Mouse (Mus musculus) embryonic facial prominence, embryonic 11.5 days (tissue): ENCODE measurements around the gene Ano4. TPM values are rescaled to one million over a fixed set of nuclear protein-coding genes. Genes with fewer than 3 reads are reported as not detected.

Experiments used
- ATAC-seq: fragments of 200-750 bp; cut with Nextera tagmentation; replicated peaks from 2 replicates; pipeline ENCODE4 v1.8.0; 2017; ENCODE audit warnings: low read depth; ENCODE audit not compliant: insufficient number of reproducible peaks, low FRiP score, low TSS enrichment
- DNase-seq: peaks from one replicate; pipeline ENCODE4 v3.0.0-alpha.2; 2015; ENCODE audit warnings: low spot score
- H3K27ac ChIP-seq: fragments of 300-500 bp; sonication (generic); replicated peaks from 2 replicates; pipeline ENCODE4 v1.5.1; 2014; ENCODE audit warnings: mild to moderate bottlenecking, low read depth, low read length, control low read depth
- H3K27me3 ChIP-seq: fragments of 300-500 bp; sonication (generic); 2 replicates; pipeline ENCODE4 v1.6.1; 2014; ENCODE audit warnings: mild to moderate bottlenecking, low read length, moderate library complexity, mixed read lengths; ENCODE audit not compliant: control insufficient read depth, insufficient read depth
- H3K36me3 ChIP-seq: fragments of 300-500 bp; sonication (generic); replicated peaks from 2 replicates; pipeline ENCODE4 v1.6.1; 2014; ENCODE audit warnings: low read depth, mild to moderate bottlenecking, low read length, moderate library complexity, mixed read lengths; ENCODE audit not compliant: control insufficient read depth, insufficient read depth
- H3K4me1 ChIP-seq: fragments of 300-500 bp; sonication (generic); 2 replicates; pipeline ENCODE4 v1.6.1; 2014; ENCODE audit warnings: low read length, mixed read lengths; ENCODE audit not compliant: control insufficient read depth, insufficient read depth
- H3K4me2 ChIP-seq: fragments of 300-500 bp; sonication (generic); 2 replicates; pipeline ENCODE4 v1.6.1; 2014; ENCODE audit warnings: low read depth, mild to moderate bottlenecking, control low read depth, low read length, moderate library complexity
- H3K4me3 ChIP-seq: fragments of 300-500 bp; sonication (generic); 2 replicates; pipeline ENCODE4 v1.5.1; 2014; ENCODE audit warnings: low read depth, low read length, control low read depth
- H3K9ac ChIP-seq: fragments of 300-500 bp; sonication (generic); replicated peaks from 2 replicates; pipeline ENCODE4 v1.6.1; 2014; ENCODE audit warnings: mild to moderate bottlenecking, control low read depth, low read length
- H3K9me3 ChIP-seq: fragments of 300-500 bp; sonication (generic); replicated peaks from 2 replicates; pipeline ENCODE4 v1.6.1; 2016; ENCODE audit warnings: mild to moderate bottlenecking, low read length, inconsistent platforms, mixed read lengths; ENCODE audit not compliant: control insufficient read depth
- WGBS: fragments of 180-500 bp; shearing (Covaris S2); extraction: QIAGEN DNeasy Blood & Tissue Kit; methylation state at CpG from one replicate; pipeline ENCODE4 v1.1.7; 2014; 5-methylcytosine and 5-hydroxymethylcytosine counted together
- polyA plus RNA-seq: library from polyadenylated mRNA; unstranded; fragments of >200 nt; fragmentation: Nextera tagmentation; extraction: Ambion mirVana; gene quantifications from 2 replicates; pipeline ENCODE4 v1.2.1, GENCODE M21; 2014

Ano4 gene
- polyA plus RNA-seq, 1 experiment from 2014 or later = 1.4 TPM

GRCm38 (mm10) chr10:89252636-89253035 is 91.9 kb downstream of the Ano4 start:
- H3K36me3 ChIP-seq = no peaks in the 10 kb centered on the region
- DNase-seq (no peak), ATAC-seq (no peak)
- no peak overlapping the region for H3K9ac ChIP-seq
- no peaks in the 10 kb centered on the region for H3K9me3 ChIP-seq
- no peak overlapping the region for H3K4me2 ChIP-seq
- H3K4me1 ChIP-seq = peaks cover under 1% of the 10 kb centered on the region; the same call in 1 of the 2 replicates
- 78% methylated on average over 5 of the region's 5 CpGs for WGBS
- H3K27me3 ChIP-seq = no peaks in the 10 kb centered on the region
- H3K4me3 ChIP-seq = no peak overlapping the region
- no peak overlapping the region for H3K27ac ChIP-seq

GRCm38 (mm10) chr10:89243808-89244207 is 100.8 kb downstream of the Ano4 start:
- DNase-seq (no peak), ATAC-seq (no peak)
- Histone ChIP-seq H3K9ac (no peak overlapping the region), H3K27me3 (no peaks in the 10 kb centered on the region), H3K9me3 (no peaks in the 10 kb centered on the region), H3K4me2 (no peak overlapping the region), H3K36me3 (no peaks in the 10 kb centered on the region), H3K27ac (no peak overlapping the region), H3K4me3 (no peak overlapping the region), H3K4me1 (no peaks in the 10 kb centered on the region)
- WGBS = 87% methylated on average over 1 of the region's 1 CpGs

- Histone ChIP-seq H3K9me3 (no peaks in the 10 kb centered on the region), H3K9ac (no peak overlapping the region), H3K4me3 (no peak overlapping the region), H3K36me3 (no peaks in the 10 kb centered on the region), H3K4me2 (no peak overlapping the region), H3K4me1 (no peaks in the 10 kb centered on the region), H3K27ac (no peak overlapping the region), H3K27me3 (no peaks in the 10 kb centered on the region)
- WGBS = 37% methylated on average over 7 of the region's 7 CpGs
- peak; percentile 88 for DNase-seq
- no peak for ATAC-seq
Observed at GRCm38 (mm10) chr10:89224524-89224923, 120.0 kb downstream of the Ano4 start.

DNA sequence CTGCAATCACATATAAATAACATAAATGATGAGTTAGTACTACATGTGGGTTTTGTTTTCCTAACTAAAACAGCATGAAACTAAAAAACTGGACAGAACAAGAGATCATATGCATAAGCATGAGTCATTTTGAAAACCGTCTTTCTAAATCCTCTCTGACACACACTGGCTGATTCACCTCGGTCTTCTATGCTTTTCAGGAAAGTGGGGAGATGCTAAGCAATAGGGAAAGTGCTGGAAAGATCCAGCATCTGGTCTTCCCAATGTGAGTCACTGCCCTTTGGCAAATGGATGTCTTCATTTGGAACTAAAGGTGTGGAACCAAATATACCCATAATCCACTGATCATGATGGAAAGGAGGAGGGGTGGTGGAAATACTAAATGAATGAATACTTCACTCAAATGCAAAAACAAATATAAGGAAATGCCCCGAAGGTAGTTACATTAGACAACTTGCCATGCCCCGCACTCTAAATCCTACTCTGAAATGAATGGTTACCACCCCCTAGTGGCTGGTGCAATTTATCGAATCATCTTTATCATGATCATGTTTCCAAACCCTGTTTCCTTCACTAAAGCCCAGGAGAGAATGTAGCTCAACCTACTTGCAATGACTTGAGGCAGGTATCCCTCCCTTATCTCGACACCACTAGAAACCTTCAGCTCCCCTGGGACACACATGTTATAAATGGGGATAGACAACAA is 122.1 kb downstream of the Ano4 start:
- no peak for ATAC-seq
- Histone ChIP-seq H3K36me3 (no peaks in the 10 kb centered on the region), H3K9ac (no peak overlapping the region), H3K4me3 (no peak overlapping the region), H3K4me1 (no peaks in the 10 kb centered on the region), H3K4me2 (no peak overlapping the region), H3K27me3 (no peaks in the 10 kb centered on the region), H3K27ac (no peak overlapping the region), H3K9me3 (no peaks in the 10 kb centered on the region)
- no peak for DNase-seq
- WGBS = 72% methylated on average over 6 of the region's 6 CpGs

DNA sequence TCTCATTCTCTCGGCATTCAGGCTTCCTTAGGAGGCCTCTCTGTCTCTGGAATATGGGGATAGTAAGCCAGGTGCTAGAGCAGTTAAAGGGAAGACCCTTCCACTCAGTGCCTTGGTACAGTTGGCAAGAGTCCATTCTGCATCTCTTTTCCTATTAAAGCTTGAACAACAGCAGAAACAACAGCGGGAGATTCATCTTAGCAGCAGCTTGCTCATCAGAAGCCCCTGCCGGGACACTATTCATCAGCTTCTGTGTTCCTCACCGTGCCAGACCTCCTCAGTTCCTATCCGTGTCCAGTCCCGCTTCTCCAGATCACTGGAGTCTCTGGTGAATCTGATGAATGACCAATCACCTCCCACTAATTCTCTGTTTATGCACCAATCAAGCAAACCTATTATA is 128.5 kb downstream of the Ano4 start:
- no peak for ATAC-seq
- 80% methylated on average over 6 of the region's 6 CpGs for WGBS
- no peak overlapping the region for H3K4me2 ChIP-seq
- no peaks in the 10 kb centered on the region for H3K27me3 ChIP-seq
- H3K4me3 ChIP-seq = no peak overlapping the region
- H3K4me1 ChIP-seq = no peaks in the 10 kb centered on the region
- no peaks in the 10 kb centered on the region for H3K9me3 ChIP-seq
- no peak overlapping the region for H3K9ac ChIP-seq
- DNase-seq = no peak
- no peaks in the 10 kb centered on the region for H3K36me3 ChIP-seq
- H3K27ac ChIP-seq = no peak overlapping the region

DNA sequence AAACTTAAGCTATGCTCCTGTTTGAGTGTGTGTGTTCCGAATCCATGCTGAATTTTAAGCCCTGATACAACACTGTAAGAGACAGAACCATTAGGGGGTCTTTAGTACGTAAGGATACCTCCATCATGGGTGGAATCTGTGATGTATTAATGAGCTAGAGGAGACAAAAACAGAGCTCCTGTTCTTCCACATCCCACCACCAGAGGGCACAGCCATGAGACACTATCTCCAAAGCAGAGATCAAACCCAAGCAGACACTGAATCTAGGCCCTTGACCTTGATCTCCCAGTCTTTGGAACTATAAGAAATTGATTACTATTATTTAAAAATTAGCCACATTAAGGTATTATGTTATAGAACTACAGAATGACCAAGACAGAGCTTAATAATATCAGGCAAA is 138.7 kb downstream of the Ano4 start:
- H3K4me3 ChIP-seq = no peak overlapping the region
- ATAC-seq = no peak
- H3K9ac ChIP-seq = no peak overlapping the region
- no peaks in the 10 kb centered on the region for H3K36me3 ChIP-seq
- peak; percentile 58 for DNase-seq
- no peak overlapping the region for H3K4me2 ChIP-seq
- H3K9me3 ChIP-seq = no peaks in the 10 kb centered on the region
- WGBS = 44% methylated on average over 2 of the region's 2 CpGs
- H3K27me3 ChIP-seq = no peaks in the 10 kb centered on the region
- no peak overlapping the region for H3K27ac ChIP-seq
- H3K4me1 ChIP-seq = no peaks in the 10 kb centered on the region

GRCm38 (mm10) chr10:89196444-89196843 is 148.1 kb downstream of the Ano4 start:
- no peak overlapping the region for H3K4me3 ChIP-seq
- no peaks in the 10 kb centered on the region for H3K4me1 ChIP-seq
- H3K4me2 ChIP-seq = no peak overlapping the region
- no peak for ATAC-seq
- no peak overlapping the region for H3K27ac ChIP-seq
- 92% methylated on average over 10 of the region's 10 CpGs for WGBS
- H3K9me3 ChIP-seq = no peaks in the 10 kb centered on the region
- H3K27me3 ChIP-seq = no peaks in the 10 kb centered on the region
- H3K36me3 ChIP-seq = no peaks in the 10 kb centered on the region
- no peak overlapping the region for H3K9ac ChIP-seq
- DNase-seq = no peak

GRCm38 (mm10) chr10:89195068-89195467 is 149.5 kb downstream of the Ano4 start:
- no peak overlapping the region for H3K27ac ChIP-seq
- no peaks in the 10 kb centered on the region for H3K9me3 ChIP-seq
- ATAC-seq = no peak

More at GRCm38 (mm10) chr10:89195068-89195467, 149.5 kb downstream of the Ano4 start:
- H3K27me3 ChIP-seq = no peaks in the 10 kb centered on the region
- no peaks in the 10 kb centered on the region for H3K36me3 ChIP-seq
- DNase-seq = no peak
- no peak overlapping the region for H3K4me2 ChIP-seq
- no peaks in the 10 kb centered on the region for H3K4me1 ChIP-seq
- no peak overlapping the region for H3K9ac ChIP-seq
- H3K4me3 ChIP-seq = no peak overlapping the region
- 83% methylated on average over 3 of the region's 3 CpGs for WGBS
